Mouse (Mus musculus): ENCODE results near the gene Bloc1s3. TPM values are rescaled to one million over a fixed set of nuclear protein-coding genes. Genes with fewer than 3 reads are reported as not detected.

Gene Bloc1s3
- total and polyA plus RNA-seq, 3 experiments, result 6.1 to 7.5 TPM; not detected in 1

- H3K36me3 ChIP-seq (ENCODE audit: control insufficient read depth in 1 of 2, insufficient read depth in 2 of 2, low read length in 2 of 2), result no peaks in the 10 kb centered on the region
- H3K27me3 ChIP-seq (ENCODE audit: control insufficient read depth in 1 of 2, insufficient read depth in 2 of 2, low read length in 2 of 2), result no peaks in the 10 kb centered on the region; a peak in 1 of 4 replicates
- H3K4me1 ChIP-seq (ENCODE audit: control insufficient read depth in 1 of 2, insufficient read depth in 2 of 2, low read length in 2 of 2), result no peaks in the 10 kb centered on the region; a peak in 1 of 4 replicates
These were observed 30.4 kb downstream of the Bloc1s3 start for GRCm38 (mm10) chr7:19477624-19478384.

DNA sequence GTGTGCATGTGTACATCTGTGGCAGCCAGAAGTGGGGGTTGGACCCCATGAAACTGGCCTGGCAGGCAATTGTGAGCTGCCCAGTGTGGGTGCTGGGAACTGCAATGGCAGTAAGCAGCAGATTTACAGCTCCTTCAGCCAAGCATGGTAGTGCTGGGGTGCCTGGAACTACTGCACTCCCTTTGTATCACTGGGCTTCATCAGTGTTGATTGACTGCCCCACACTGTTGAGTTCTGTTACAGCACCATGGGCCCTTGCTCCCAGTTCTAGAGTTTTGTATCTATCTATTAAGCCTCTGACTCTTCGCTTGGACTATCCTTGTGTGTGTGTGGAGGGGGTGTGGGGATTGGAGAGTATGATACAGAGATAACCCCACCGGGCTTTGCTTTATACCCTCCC lies 31.1 kb downstream of the Bloc1s3 start:
- Histone ChIP-seq H3K27ac (ENCODE audit: control insufficient read depth, low read depth, low read length) (no peak overlapping the region), H3K27me3 (ENCODE audit: control insufficient read depth in 1 of 2, insufficient read depth in 2 of 2, low read length in 2 of 2) (no peaks in the 10 kb centered on the region; a peak in 1 of 4 replicates), H3K9me3 (replicated peaks; ENCODE audit: insufficient read depth, low read length) (no peaks in the 10 kb centered on the region), H3K36me3 (ENCODE audit: control insufficient read depth in 1 of 2, insufficient read depth in 2 of 2, low read length in 2 of 2) (no peaks in the 10 kb centered on the region), H3K4me3 (ENCODE audit: control insufficient read depth in 1 of 2, insufficient read depth in 1 of 2, low read depth in 2 of 2, low read length in 2 of 2) (no peak overlapping the region), H3K9ac (ENCODE audit: control insufficient read depth, low read depth, low read length, poor library complexity, severe bottlenecking) (no peak overlapping the region), H3K4me1 (ENCODE audit: control insufficient read depth in 1 of 2, insufficient read depth in 2 of 2, low read length in 2 of 2) (no peaks in the 10 kb centered on the region; a peak in 1 of 4 replicates), H3K79me2 (ENCODE audit: control insufficient read depth, insufficient read depth, low read length, poor library complexity) (no peaks in the 10 kb centered on the region)
- peak in 1 of 3 experiments; percentile 8; a peak in 1 of 6 replicates for TF ChIP-seq CTCF (IDR thresholded peaks at IDR 0.05 in 2 of 3, conservative IDR thresholded peaks at IDR 0.05 in 1 of 3; ENCODE audit: control insufficient read depth in 1 of 3, insufficient read depth in 1 of 3, low read depth in 2 of 3, low read length in 3 of 3, poor library complexity in 1 of 3, severe bottlenecking in 1 of 3)
- TF ChIP-seq RAD21 (IDR thresholded peaks at IDR 0.05; ENCODE audit: low read depth, low read length), result peak; percentile 11
- no peak for TF ChIP-seq ETS1 (IDR thresholded peaks at IDR 0.05; ENCODE audit: low read depth, low read length)
- no peak for DNase-seq (ENCODE audit: low read depth, low spot score)

More at GRCm38 (mm10) chr7:19477624-19478384, 30.4 kb downstream of the Bloc1s3 start:
- DNase-seq (ENCODE audit: low read depth, low spot score), result no peak
- no peak overlapping the region for H3K27ac ChIP-seq (ENCODE audit: control insufficient read depth, low read depth, low read length)
- H3K9me3 ChIP-seq (replicated peaks; ENCODE audit: insufficient read depth, low read length), result no peaks in the 10 kb centered on the region
- no peaks in the 10 kb centered on the region for H3K79me2 ChIP-seq (ENCODE audit: control insufficient read depth, insufficient read depth, low read length, poor library complexity)
- TF ChIP-seq TAL1 (IDR thresholded peaks at IDR 0.05; ENCODE audit: low read length) (no peak), GATA1 (IDR thresholded peaks at IDR 0.05; ENCODE audit: low read depth, low read length) (no peak), ZC3H11A (IDR thresholded peaks at IDR 0.05; ENCODE audit: low read depth, low read length) (no peak), POLR2AphosphoS2 (IDR thresholded peaks at IDR 0.05; ENCODE audit: low read length) (no peak), MXI1 (IDR thresholded peaks at IDR 0.05; ENCODE audit: low read depth, low read length) (no peak), SMC3 (IDR thresholded peaks at IDR 0.05; ENCODE audit: low read depth, low read length) (no peak), SIN3A (IDR thresholded peaks at IDR 0.05; ENCODE audit: low read length) (no peak)
- no peak overlapping the region for H3K9ac ChIP-seq (ENCODE audit: control insufficient read depth, low read depth, low read length, poor library complexity, severe bottlenecking)
- H3K4me3 ChIP-seq (ENCODE audit: control insufficient read depth in 1 of 2, insufficient read depth in 1 of 2, low read depth in 2 of 2, low read length in 2 of 2), result no peak overlapping the region

DNA sequence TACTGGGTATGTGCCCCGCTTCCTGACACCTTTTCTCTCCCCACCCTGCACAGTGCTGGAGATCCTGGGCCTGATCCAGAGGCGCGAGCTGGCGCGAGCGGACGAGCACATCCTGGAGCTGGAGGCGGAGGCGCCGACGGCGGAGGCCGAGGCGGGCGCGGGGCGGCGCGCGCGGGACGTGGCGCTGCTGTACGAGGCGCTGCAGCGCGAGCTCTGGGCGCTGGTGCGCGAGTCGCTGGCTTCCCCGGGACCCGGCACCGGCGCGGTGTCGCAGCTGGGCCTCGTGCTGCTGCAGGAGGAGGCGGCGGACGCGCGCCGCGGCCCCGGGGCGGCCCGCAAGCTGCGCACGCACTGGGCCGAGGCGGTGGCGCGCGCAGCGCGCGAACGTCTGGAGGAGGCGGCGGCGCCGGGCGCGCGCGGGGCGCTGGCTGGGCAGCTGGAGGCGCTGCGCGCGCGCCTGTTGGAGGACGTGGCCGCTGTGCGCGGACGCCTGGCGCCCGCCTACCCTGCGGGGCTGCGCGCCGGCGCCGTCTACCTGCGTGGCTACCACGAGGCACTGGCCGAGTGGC lies 34.2 kb downstream of the Bloc1s3 start:
- no peaks in the 10 kb centered on the region for H3K27me3 ChIP-seq (ENCODE audit: control insufficient read depth in 1 of 2, insufficient read depth in 2 of 2, low read length in 2 of 2)
- no peak overlapping the region for H3K9ac ChIP-seq (ENCODE audit: control insufficient read depth, low read depth, low read length, poor library complexity, severe bottlenecking)
- DNase-seq (ENCODE audit: low read depth, low spot score), result no peak
- H3K79me2 ChIP-seq (ENCODE audit: control insufficient read depth, insufficient read depth, low read length, poor library complexity), result no peaks in the 10 kb centered on the region
- H3K36me3 ChIP-seq (ENCODE audit: control insufficient read depth in 1 of 2, insufficient read depth in 2 of 2, low read length in 2 of 2), result no peaks in the 10 kb centered on the region
- no peaks in the 10 kb centered on the region; a peak in 1 of 4 replicates for H3K4me1 ChIP-seq (ENCODE audit: control insufficient read depth in 1 of 2, insufficient read depth in 2 of 2, low read length in 2 of 2)
- no peak overlapping the region for H3K27ac ChIP-seq (ENCODE audit: control insufficient read depth, low read depth, low read length)
- H3K4me3 ChIP-seq (ENCODE audit: control insufficient read depth in 1 of 2, insufficient read depth in 1 of 2, low read depth in 2 of 2, low read length in 2 of 2), result no peak overlapping the region
- H3K9me3 ChIP-seq (replicated peaks; ENCODE audit: insufficient read depth, low read length), result no peaks in the 10 kb centered on the region
- TF ChIP-seq NELFE (IDR thresholded peaks at IDR 0.05; ENCODE audit: low read depth, low read length) (no peak), NRF1 (IDR thresholded peaks at IDR 0.05; ENCODE audit: insufficient read depth, low read depth, low read length, poor library complexity, severe bottlenecking) (no peak), MEF2A (IDR thresholded peaks at IDR 0.05; ENCODE audit: extremely low read depth, insufficient replicate concordance, low read depth, low read length, poor library complexity, severe bottlenecking) (no peak), TCF12 (IDR thresholded peaks at IDR 0.05; ENCODE audit: low read depth, low read length) (no peak), E2F4 (IDR thresholded peaks at IDR 0.05; ENCODE audit: borderline replicate concordance, low read depth, low read length) (no peak), GABPA (IDR thresholded peaks at IDR 0.05; ENCODE audit: low read depth, low read length) (no peak), MAX (IDR thresholded peaks at IDR 0.05; ENCODE audit: low read length) (no peak), BHLHE40 (IDR thresholded peaks at IDR 0.05; ENCODE audit: borderline replicate concordance, low read depth, low read length) (no peak), USF1 (IDR thresholded peaks at IDR 0.05; ENCODE audit: low read depth, low read length) (no peak), CTCF (IDR thresholded peaks at IDR 0.05 in 2 of 3, conservative IDR thresholded peaks at IDR 0.05 in 1 of 3; ENCODE audit: control insufficient read depth in 1 of 3, insufficient read depth in 1 of 3, low read depth in 2 of 3, low read length in 3 of 3, poor library complexity in 1 of 3, severe bottlenecking in 1 of 3) (no peak), KAT2A (conservative IDR thresholded peaks at IDR 0.05; ENCODE audit: low read depth, low read length) (no peak), MAFK (IDR thresholded peaks at IDR 0.05; ENCODE audit: borderline replicate concordance, low read depth, low read length) (no peak), TBP (IDR thresholded peaks at IDR 0.05; ENCODE audit: low read depth, low read length) (no peak), ETS1 (IDR thresholded peaks at IDR 0.05; ENCODE audit: low read depth, low read length) (no peak), SMC3 (IDR thresholded peaks at IDR 0.05; ENCODE audit: low read depth, low read length) (no peak), POLR2AphosphoS5 (IDR thresholded peaks at IDR 0.05; ENCODE audit: borderline replicate concordance, low read depth, low read length) (no peak)
